In genomic region chr4:41759206-41759605, GRCm38 (mm10) we compare ENCODE assay signal across 10 mouse cellular contexts. TPM values are rescaled to one million over a fixed set of nuclear protein-coding genes. Genes with fewer than 3 reads are reported as not detected.
DNase-seq lines count a peak whose midpoint lies in the region; ATAC-seq lines count a peak whose summit lies in the region.
"Had no signal": no experiment of that assay in that cellular context is flagged by ENCODE, and none has a peak within 500 bp of the region (broad histone marks: within the 10 kb centered on the region; RNA-seq: fewer than 3 reads in every experiment).

No protein-coding gene starts in this region.

- WGBS in kidney, embryonic 16.5 days: 76% methylated on average over 9 of the region's 9 CpGs

- peaks cover 49% of the 10 kb centered on the region for H3K4me1 ChIP-seq in kidney, embryonic 16.5 days (ENCODE audit: insufficient read depth, low read length)

- no peaks in the 10 kb centered on the region for H3K9me3 ChIP-seq in kidney, embryonic 16.5 days (ENCODE audit: low read length)

- H3K4me3 ChIP-seq in kidney, embryonic 16.5 days (ENCODE audit: low read length): no peak overlapping the region

- peak; percentile 68 for DNase-seq in cerebellum, adult 9-11 months
- DNase-seq in cerebellum, postnatal 4 days (ENCODE audit: low spot score in 2 of 2): no peak
- DNase-seq in right cerebral cortex, postnatal 4 days: peak; percentile 55
- DNase-seq in right cerebral cortex, postnatal 14 days: no peak
- DNase-seq in frontal cortex, postnatal 36 days (ENCODE audit: low spot score in 2 of 2): no peak
- no peak for DNase-seq in ovary, postnatal 14 days (ENCODE audit: low spot score)
- DNase-seq in urinary bladder, postnatal 4 days (ENCODE audit: low spot score in 2 of 2): no peak
- DNase-seq: retina, postnatal 1 day had no signal

- H3K9ac ChIP-seq in kidney, embryonic 16.5 days (replicated peaks; ENCODE audit: low read length): no peak overlapping the region

- no peaks in the 10 kb centered on the region for H3K27me3 ChIP-seq in kidney, embryonic 16.5 days (ENCODE audit: insufficient read depth, low read length)
- H3K27me3 ChIP-seq: CH12.LX had no signal

- H3K36me3 ChIP-seq in kidney, embryonic 16.5 days (ENCODE audit: insufficient read depth, low read length): no peaks in the 10 kb centered on the region

- no peak for ATAC-seq in kidney, embryonic 16.5 days (ENCODE audit: low FRiP score, low TSS enrichment)

- peak overlapping the region; percentile 92; the same call in 1 of the 2 replicates for H3K27ac ChIP-seq in kidney, embryonic 16.5 days (ENCODE audit: low read length)

- no peak overlapping the region for H3K4me2 ChIP-seq in kidney, embryonic 16.5 days (replicated peaks; ENCODE audit: low read depth, low read length)

RNA-seq across cellular contexts. Expression of gene Sigmar1, which starts 3.2 kb away (rescaled TPM):
- 98.2 and 100 TPM in 2 replicates for polyA plus RNA-seq in kidney, embryonic 16.5 days (2015; fragmentation: Nextera tagmentation; extraction: Ambion mirVana)

RNA-seq across cellular contexts. Expression of gene Galt, which starts 4.2 kb away (rescaled TPM):
- 61.9 and 65.5 TPM in 2 replicates for polyA plus RNA-seq in kidney, embryonic 16.5 days (2015; fragmentation: Nextera tagmentation; extraction: Ambion mirVana)

RNA-seq across cellular contexts. Expression of gene Ccl27a, which starts 14.8 kb away (rescaled TPM):
- 36.3 and 38.5 TPM in 2 replicates for polyA plus RNA-seq in kidney, embryonic 16.5 days (2015; fragmentation: Nextera tagmentation; extraction: Ambion mirVana)

RNA-seq across cellular contexts. Expression of gene Arid3c, which starts 28.3 kb away (rescaled TPM):
- not detected in 2 replicates for polyA plus RNA-seq in kidney, embryonic 16.5 days (2015; fragmentation: Nextera tagmentation; extraction: Ambion mirVana)

RNA-seq across cellular contexts. Expression of gene Dctn3, which starts 36.2 kb away (rescaled TPM):
- 137 and 149 TPM in 2 replicates for polyA plus RNA-seq in kidney, embryonic 16.5 days (2015; fragmentation: Nextera tagmentation; extraction: Ambion mirVana)

Comparison
In these comparisons a context has a peak if more than half of its experiments do, and no peak if none do; other contexts are left out.
1. DNase-seq: peak in cerebellum, adult 9-11 months (single experiment) and right cerebral cortex, postnatal 4 days (single experiment); none in cerebellum, postnatal 4 days (0 of 2), right cerebral cortex, postnatal 14 days (single experiment), frontal cortex, postnatal 36 days (0 of 2), ovary, postnatal 14 days (single experiment) and urinary bladder, postnatal 4 days (0 of 2).